Mouse (Mus musculus): Measurements from ENCODE around the gene Asic3.

Asic3 gene

GRCm38 (mm10) chr5:24385887-24386550 lies 27.2 kb upstream of the Asic3 start:
- in situ Hi-C loops (cut with MboI; ENCODE audit: unreplicated experiment in 2 of 2) = loop anchor here in 1 of 2 experiments (25.0 kb wide), 1 partner anchor 201 kb away; the partner anchor contains the start of genes Abcf2 and Chpf2

GRCm38 (mm10) chr5:24387264-24388241 lies 25.6 kb upstream of the Asic3 start:
- in situ Hi-C loops (cut with MboI; ENCODE audit: unreplicated experiment in 2 of 2) = loop anchor here in 1 of 2 experiments (25.0 kb wide), 1 partner anchor 200 kb away; the partner anchor contains the start of genes Abcf2 and Chpf2

GRCm38 (mm10) chr5:24388246-24388915 lies 24.8 kb upstream of the Asic3 start:
- in situ Hi-C loops (cut with MboI; ENCODE audit: unreplicated experiment in 2 of 2) = loop anchor here in 1 of 2 experiments (25.0 kb wide), 1 partner anchor 199 kb away; the partner anchor contains the start of genes Abcf2 and Chpf2

GRCm38 (mm10) chr5:24389011-24389657 lies 24.1 kb upstream of the Asic3 start:
- in situ Hi-C loops (cut with MboI; ENCODE audit: unreplicated experiment in 2 of 2) = loop anchor here in 1 of 2 experiments (25.0 kb wide), 1 partner anchor 198 kb away; the partner anchor contains the start of genes Abcf2 and Chpf2

- in situ Hi-C loops (cut with MboI; ENCODE audit: unreplicated experiment in 2 of 2) = loop anchor here in 1 of 2 experiments (25.0 kb wide), 1 partner anchor 198 kb away; the partner anchor contains the start of genes Abcf2 and Chpf2
Measured at GRCm38 (mm10) chr5:24389658-24390020, 23.6 kb upstream of the Asic3 start.

GRCm38 (mm10) chr5:24391864-24392263 lies 21.3 kb upstream of the Asic3 start, which contains the start of gene Atg9b:
Gene Atg9b (minus strand): TSS chr5:24392143.
- in situ Hi-C loops (cut with MboI; ENCODE audit: unreplicated experiment in 2 of 2) = loop anchor here in 1 of 2 experiments (25.0 kb wide), 1 partner anchor 195 kb away; the partner anchor contains the start of genes Abcf2 and Chpf2

- in situ Hi-C loops (cut with MboI; ENCODE audit: unreplicated experiment in 2 of 2) = loop anchor here in 1 of 2 experiments (25.0 kb wide), 1 partner anchor 195 kb away; the partner anchor contains the start of genes Abcf2 and Chpf2
Measured at GRCm38 (mm10) chr5:24392724-24393123, 20.5 kb upstream of the Asic3 start.

- in situ Hi-C loops (cut with MboI; ENCODE audit: unreplicated experiment in 2 of 2) = loop anchor here in 1 of 2 experiments (25.0 kb wide), 1 partner anchor 194 kb away; the partner anchor contains the start of genes Abcf2 and Chpf2
Measured at GRCm38 (mm10) chr5:24393392-24393997, 19.7 kb upstream of the Asic3 start, which contains the start of gene Abcb8. Gene Abcb8 (plus strand): TSS chr5:24393663.

GRCm38 (mm10) chr5:24394165-24394894 lies 18.9 kb upstream of the Asic3 start:
- in situ Hi-C loops (cut with MboI; ENCODE audit: unreplicated experiment in 2 of 2) = loop anchor here in 1 of 2 experiments (25.0 kb wide), 1 partner anchor 193 kb away; the partner anchor contains the start of genes Abcf2 and Chpf2

GRCm38 (mm10) chr5:24396254-24396653 lies 16.9 kb upstream of the Asic3 start:
- in situ Hi-C loops (cut with MboI; ENCODE audit: unreplicated experiment in 2 of 2) = loop anchor here in 1 of 2 experiments (25.0 kb wide), 1 partner anchor 191 kb away; the partner anchor contains the start of genes Abcf2 and Chpf2

GRCm38 (mm10) chr5:24399686-24400085 lies 13.5 kb upstream of the Asic3 start:
- in situ Hi-C loops (cut with MboI; ENCODE audit: unreplicated experiment in 2 of 2) = loop anchor here (25.0 kb wide), 1 partner anchor 188 kb away; the partner anchor contains the start of genes Abcf2 (in 2 of the 2) and Chpf2 (in 2 of the 2)

- in situ Hi-C loops (cut with MboI; ENCODE audit: unreplicated experiment in 2 of 2) = loop anchor here in 1 of 2 experiments (25.0 kb wide), 1 partner anchor 187 kb away; the partner anchor contains the start of genes Abcf2 and Chpf2
Measured at GRCm38 (mm10) chr5:24400362-24400761, 12.8 kb upstream of the Asic3 start.

GRCm38 (mm10) chr5:24400911-24401605 lies 12.1 kb upstream of the Asic3 start:
- in situ Hi-C loops (cut with MboI; ENCODE audit: unreplicated experiment in 2 of 2) = loop anchor here in 1 of 2 experiments (25.0 kb wide), 1 partner anchor 186 kb away; the partner anchor contains the start of genes Abcf2 and Chpf2

- in situ Hi-C loops (cut with MboI; ENCODE audit: unreplicated experiment in 2 of 2) = loop anchor here in 1 of 2 experiments (25.0 kb wide), 1 partner anchor 185 kb away; the partner anchor contains the start of genes Abcf2 and Chpf2
Measured at GRCm38 (mm10) chr5:24401969-24402368, 11.2 kb upstream of the Asic3 start.

GRCm38 (mm10) chr5:24404594-24405360 lies 8.4 kb upstream of the Asic3 start:
- in situ Hi-C loops (cut with MboI; ENCODE audit: unreplicated experiment in 2 of 2) = loop anchor here in 1 of 2 experiments (25.0 kb wide), 1 partner anchor 183 kb away; the partner anchor contains the start of genes Abcf2 and Chpf2

- in situ Hi-C loops (cut with MboI; ENCODE audit: unreplicated experiment in 2 of 2) = loop anchor here in 1 of 2 experiments (25.0 kb wide), 1 partner anchor 182 kb away; the partner anchor contains the start of genes Abcf2 and Chpf2
Measured at GRCm38 (mm10) chr5:24405389-24405876, 7.8 kb upstream of the Asic3 start.
